Mouse (Mus musculus) cortical plate, adult 2 months (tissue): Measurements from ENCODE around the gene Pank4.

ENCODE experiments used
- CTCF ChIP-seq: fragments of 200-500 bp; IDR thresholded peaks from 2 replicates; pipeline ENCODE4 v1.5.1; 2011; ENCODE audit warnings: mild to moderate bottlenecking, control low read depth, low read length; ENCODE audit not compliant: insufficient read depth; ENCODE audit errors: extremely low read depth
- POLR2A ChIP-seq: fragments of 200-500 bp; IDR thresholded peaks from 2 replicates; pipeline ENCODE4 v1.6.1; 2011; ENCODE audit warnings: mild to moderate bottlenecking, low read length, control low read depth; ENCODE audit not compliant: insufficient read depth; ENCODE audit errors: extremely low read depth

DNA sequence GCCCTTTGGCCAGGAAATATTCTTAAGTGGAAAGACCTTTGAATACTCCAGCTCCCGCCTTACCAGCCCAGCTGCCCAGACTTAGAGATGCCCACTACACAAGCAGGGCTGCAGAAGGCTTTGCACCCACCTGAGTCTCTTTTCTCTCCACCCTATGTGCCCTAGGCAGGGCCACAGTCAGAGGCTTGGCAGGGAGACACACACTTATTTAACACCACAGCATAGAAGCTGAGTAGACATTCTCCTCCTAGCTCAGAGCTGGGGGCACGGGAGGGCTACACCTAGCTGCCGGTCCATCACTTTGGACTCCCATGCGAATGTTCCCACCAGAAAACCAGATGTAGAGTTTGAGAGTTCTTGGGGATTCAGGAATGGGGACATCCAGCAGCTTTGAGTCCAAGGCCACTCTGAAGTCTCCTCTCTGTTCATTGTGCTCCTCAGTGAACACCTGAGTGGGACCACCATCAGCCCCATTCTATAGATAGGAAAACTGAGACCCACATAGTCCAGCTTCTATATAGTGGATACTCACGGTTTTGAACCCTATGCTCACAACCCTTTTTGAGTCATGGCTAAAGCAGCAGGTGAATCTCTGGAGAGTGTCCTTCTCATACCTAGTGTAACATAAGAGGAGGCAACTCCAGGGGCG lies 14.9 kb upstream of the Pank4 start:
- no peak for TF ChIP-seq CTCF
- TF ChIP-seq POLR2A: no peak
